ENCODE assay signal across 11 mouse cellular contexts in the genomic region with DNA sequence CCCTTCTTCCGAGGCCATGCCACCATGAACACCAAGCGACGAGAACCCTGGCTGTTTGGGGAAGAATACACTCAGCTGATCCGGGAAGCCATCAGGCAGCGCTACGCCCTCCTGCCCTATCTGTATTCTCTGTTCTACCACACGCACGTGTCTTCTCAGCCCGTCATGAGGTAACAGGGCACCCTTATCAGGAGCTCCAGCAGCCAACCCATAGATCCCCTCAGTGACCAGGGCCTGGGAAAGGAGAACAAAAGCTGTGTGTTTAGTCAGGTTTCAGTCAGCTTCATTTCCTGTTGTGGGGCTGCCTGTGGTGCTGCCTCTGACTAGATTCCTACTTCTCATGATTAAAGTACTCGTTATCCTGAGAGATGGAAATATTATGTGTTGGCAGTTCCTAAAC. TPM values are rescaled to one million over a fixed set of nuclear protein-coding genes. Genes with fewer than 3 reads are reported as not detected.
DNase-seq lines count a peak whose midpoint lies in the region; ATAC-seq and TF ChIP-seq lines count a peak whose summit lies in the region.
"Had no signal": no experiment of that assay in that cellular context is flagged by ENCODE, and none has a peak within 500 bp of the region (broad histone marks: within the 10 kb centered on the region; RNA-seq: fewer than 3 reads in every experiment).

No protein-coding gene starts in this region.

- no peak for TF ChIP-seq CTCF in stomach, postnatal 0 days (IDR thresholded peaks at IDR 0.05; ENCODE audit: low read depth)

- peak; percentile 14 to 21 for DNase-seq in spleen, postnatal 36 days (ENCODE audit: low spot score in 2 of 2)
- no peak for DNase-seq in spleen, adult 18-20 months
- peak; percentile 1 for DNase-seq in embryo, embryonic 10.5 days (ENCODE audit: low spot score)
- peak; percentile 51 for DNase-seq in liver, embryonic 11.5 days (ENCODE audit: low spot score)
- peak; percentile 37 for DNase-seq in stomach, postnatal 0 days (ENCODE audit: low spot score)
- no peak for DNase-seq in lung, postnatal 4 days
- no peak for DNase-seq in gastrocnemius, adult 8-10 months (ENCODE audit: low spot score in 2 of 2)
- DNase-seq: kidney, postnatal 4 days; right cerebral cortex, postnatal 25 days had no signal

- no peak overlapping the region for H3K9ac ChIP-seq in liver, embryonic 11.5 days (ENCODE audit: low read depth, low read length)
- H3K9ac ChIP-seq in stomach, postnatal 0 days (ENCODE audit: low read length), result no peak overlapping the region
- H3K9ac ChIP-seq: forebrain, embryonic 12.5 days had no signal

- peak; percentile 99 for ATAC-seq in liver, embryonic 11.5 days (replicated peaks; ENCODE audit: low FRiP score)
- peak; percentile 76; the same call in 1 of the 2 replicates for ATAC-seq in stomach, postnatal 0 days (ENCODE audit: low FRiP score, low TSS enrichment)
- ATAC-seq: inflammation-experienced regulatory T-cells, adult 6 months had no signal

- H3K36me3 ChIP-seq in liver, embryonic 11.5 days (ENCODE audit: control insufficient read depth, insufficient read depth, low read length), result no peaks in the 10 kb centered on the region
- H3K36me3 ChIP-seq in stomach, postnatal 0 days (ENCODE audit: control insufficient read depth, insufficient read depth, low read length), result no peaks in the 10 kb centered on the region
- H3K36me3 ChIP-seq: forebrain, embryonic 12.5 days had no signal

- H3K4me2 ChIP-seq in liver, embryonic 11.5 days, result peak overlapping the region; percentile 49; the same call in 1 of the 2 replicates
- H3K4me2 ChIP-seq in stomach, postnatal 0 days (replicated peaks; ENCODE audit: low read depth), result no peak overlapping the region
- H3K4me2 ChIP-seq: forebrain, embryonic 12.5 days had no signal

- 28% methylated on average over 10 of the region's 10 CpGs for WGBS in liver, embryonic 11.5 days
- 61% methylated on average over 10 of the region's 10 CpGs for WGBS in stomach, postnatal 0 days

- no peaks in the 10 kb centered on the region for H3K27me3 ChIP-seq in liver, embryonic 11.5 days (replicated peaks; ENCODE audit: control insufficient read depth, insufficient read depth, low read length)
- no peaks in the 10 kb centered on the region for H3K27me3 ChIP-seq in stomach, postnatal 0 days (ENCODE audit: control insufficient read depth, insufficient read depth, low read length)
- H3K27me3 ChIP-seq: forebrain, embryonic 12.5 days had no signal

- peak overlapping the region; percentile 48; the same call in 1 of the 2 replicates for H3K27ac ChIP-seq in liver, embryonic 11.5 days (ENCODE audit: low read depth, low read length)
- H3K27ac ChIP-seq in stomach, postnatal 0 days (replicated peaks), result no peak overlapping the region
- H3K27ac ChIP-seq: forebrain, embryonic 12.5 days had no signal

- H3K9me3 ChIP-seq in liver, embryonic 11.5 days (ENCODE audit: control insufficient read depth, low read length), result no peaks in the 10 kb centered on the region
- no peaks in the 10 kb centered on the region for H3K9me3 ChIP-seq in stomach, postnatal 0 days (ENCODE audit: control insufficient read depth, low read length)
- H3K9me3 ChIP-seq: forebrain, embryonic 12.5 days had no signal

- no peak overlapping the region for H3K4me3 ChIP-seq in liver, embryonic 11.5 days (ENCODE audit: low read depth, low read length)
- no peak overlapping the region for H3K4me3 ChIP-seq in stomach, postnatal 0 days (ENCODE audit: low read depth, low read length)
- H3K4me3 ChIP-seq: forebrain, embryonic 12.5 days had no signal

- TF ChIP-seq EP300 in stomach, postnatal 0 days (optimal IDR thresholded peaks at IDR 0.05), result no peak

- H3K4me1 ChIP-seq in liver, embryonic 11.5 days (replicated peaks; ENCODE audit: control insufficient read depth, insufficient read depth, low read length), result peaks cover 10% of the 10 kb centered on the region
- H3K4me1 ChIP-seq in stomach, postnatal 0 days (replicated peaks; ENCODE audit: control insufficient read depth, insufficient read depth), result no peaks in the 10 kb centered on the region

RNA-seq across cellular contexts. Expression of a gene that starts 9.4 kb away (rescaled TPM):
- polyA plus RNA-seq in liver, embryonic 11.5 days (2014; fragmentation: Nextera tagmentation; extraction: Ambion mirVana), result 6.3 and 7.5 TPM in 2 replicates
- 0.40 and 0.90 TPM in 2 replicates for polyA plus RNA-seq in stomach, postnatal 0 days (2015; fragmentation: Nextera tagmentation; extraction: Ambion mirVana)
- total RNA-seq in gastrocnemius, adult 8-10 months (2022), result 100 to 1,000 TPM; 126 to 145 (median 128) TPM

RNA-seq across cellular contexts. Expression of a gene that starts 42.5 kb away (rescaled TPM):
- polyA plus RNA-seq in liver, embryonic 11.5 days (2014; fragmentation: Nextera tagmentation; extraction: Ambion mirVana), result 7.1 and 9.2 TPM in 2 replicates
- 13.3 and 16.4 TPM in 2 replicates for polyA plus RNA-seq in stomach, postnatal 0 days (2015; fragmentation: Nextera tagmentation; extraction: Ambion mirVana)
- total RNA-seq in gastrocnemius, adult 8-10 months (2022), result 10 to 100 TPM; 36.6 to 47.1 (median 43.3) TPM

RNA-seq across cellular contexts. Expression of a gene that starts 42.7 kb away (rescaled TPM):
- polyA plus RNA-seq in liver, embryonic 11.5 days (2014; fragmentation: Nextera tagmentation; extraction: Ambion mirVana), result 7.8 and 8.5 TPM in 2 replicates
- 6.8 and 7.8 TPM in 2 replicates for polyA plus RNA-seq in stomach, postnatal 0 days (2015; fragmentation: Nextera tagmentation; extraction: Ambion mirVana)
- total RNA-seq in gastrocnemius, adult 8-10 months (2022), result 10 to 100 TPM; 36.3 to 42.9 (median 37.6) TPM

Comparison
In these comparisons a context has a peak if more than half of its experiments do, and no peak if none do; other contexts are left out.
1. DNase-seq: peak in spleen, postnatal 36 days (2 of 2), embryo, embryonic 10.5 days (single experiment), liver, embryonic 11.5 days (single experiment) and stomach, postnatal 0 days (single experiment); none in spleen, adult 18-20 months (0 of 2), lung, postnatal 4 days (0 of 2) and gastrocnemius, adult 8-10 months (0 of 2).